Mouse (Mus musculus) ES-E14 (cell line): Measurements from ENCODE around the gene Pex13. TPM values are rescaled to one million over a fixed set of nuclear protein-coding genes. Genes with fewer than 3 reads are reported as not detected.

Experiments
- DNase-seq: peaks from one replicate; pipeline ENCODE4 v3.0.0-alpha.2; 2013; ENCODE audit warnings: low read depth, low spot score
- H3K27ac ChIP-seq: 2 replicates; pipeline ENCODE4 v1.5.1; 2012; ENCODE audit warnings: low read depth, mild to moderate bottlenecking, low read length, moderate library complexity, mixed read lengths; ENCODE audit not compliant: poor library complexity, insufficient read depth, severe bottlenecking
- H3K36me3 ChIP-seq: 2 replicates; pipeline ENCODE4 v1.6.1; 2012; ENCODE audit warnings: mild to moderate bottlenecking, low read length, moderate library complexity, mixed read lengths; ENCODE audit not compliant: control insufficient read depth, poor library complexity, insufficient read depth, severe bottlenecking
- H3K4me1 ChIP-seq, 2 experiments: fragments of 150-350 bp in 1 of 2; sonication (generic) in 1 of 2; 2 replicates each; pipeline ENCODE4 v1.6.1; 2012; ENCODE audit warnings: low read length in 2 of 2, mild to moderate bottlenecking in 1 of 2, mixed read lengths in 1 of 2; ENCODE audit not compliant: control insufficient read depth in 2 of 2, insufficient read depth in 2 of 2, poor library complexity in 1 of 2
- H3K4me3 ChIP-seq, 2 experiments: fragments of 150-350 bp in 1 of 2; sonication (generic) in 1 of 2; 2 replicates each; pipeline ENCODE4 v1.5.1; 2012; ENCODE audit warnings: low read length in 2 of 2, low read depth in 1 of 2, mild to moderate bottlenecking in 1 of 2, mixed read lengths in 1 of 2; ENCODE audit not compliant: insufficient read depth in 1 of 2, poor library complexity in 1 of 2, severe bottlenecking in 1 of 2
- H3K9ac ChIP-seq: 2 replicates; pipeline ENCODE4 v1.6.1; 2012; ENCODE audit warnings: low read depth, mild to moderate bottlenecking, low read length, mixed read lengths; ENCODE audit not compliant: poor library complexity, insufficient read depth, severe bottlenecking
- H3K9me3 ChIP-seq: fragments of 150-350 bp; sonication (generic); 2 replicates; pipeline ENCODE4 v1.6.1; 2012; ENCODE audit warnings: low read depth, mild to moderate bottlenecking, low read length; ENCODE audit not compliant: control insufficient read depth, insufficient read depth
- CHD2 ChIP-seq: IDR thresholded peaks from 2 replicates; pipeline ENCODE4 v1.6.1; 2014; ENCODE audit warnings: mild to moderate bottlenecking, low read depth, low read length, inconsistent platforms
- HCFC1 ChIP-seq: IDR thresholded peaks from 2 replicates; pipeline ENCODE4 v1.6.1; 2012; ENCODE audit warnings: low read length, inconsistent platforms, borderline replicate concordance; ENCODE audit not compliant: insufficient read depth
- MAFK ChIP-seq: IDR thresholded peaks from 2 replicates; pipeline ENCODE4 v1.6.1; 2014; ENCODE audit warnings: mild to moderate bottlenecking, low read depth, low read length, inconsistent platforms; ENCODE audit not compliant: insufficient read depth
- ZC3H11A ChIP-seq: IDR thresholded peaks from 2 replicates; pipeline ENCODE4 v1.6.1; 2012; ENCODE audit warnings: low read depth, mild to moderate bottlenecking, inconsistent platforms, low read length, borderline replicate concordance
- ZNF384 ChIP-seq: IDR thresholded peaks from 2 replicates; pipeline ENCODE4 v1.6.1; 2012; ENCODE audit warnings: low read depth, low read length, inconsistent platforms
- in situ Hi-C, 2 experiments: fragments of 600-800 bp; cut with MboI; formaldehyde crosslinking; loops; one replicate each; pipeline ENCODE4 v1.15.1; 2025; ENCODE audit warnings: low sequenced_read_pairs in 2 of 2, inconsistent platforms in 1 of 2; ENCODE audit not compliant: unreplicated experiment in 2 of 2
- total RNA-seq: library from RNA; depleted of rRNA; stranded (reverse); fragments of 300-350 nt; gene quantifications from 2 replicates; pipeline ENCODE4 v1.2.3, GENCODE M21; 2012

Pex13 gene
- total RNA-seq, 1 experiment, result 60.8 TPM

GRCm38 (mm10) chr11:23676100-23676499 lies 10.3 kb upstream of the Pex13 start:
- Histone ChIP-seq H3K9me3 (no peaks in the 10 kb centered on the region), H3K36me3 (peaks cover 13% of the 10 kb centered on the region), H3K4me3 (no peak overlapping the region), H3K27ac (no peak overlapping the region), H3K4me1 (peaks cover 0 to 2% of the 10 kb centered on the region in 2 experiments; a peak in 1 of 4 replicates), H3K9ac (no peak overlapping the region)
- in situ Hi-C loops, result loop anchor here in 1 of 2 experiments (10.0 kb wide), 1 partner anchor 279 kb away; no protein-coding TSS in a partner anchor
- no peak for TF ChIP-seq MAFK
- no peak for TF ChIP-seq ZC3H11A
- no peak for TF ChIP-seq HCFC1
- no peak for TF ChIP-seq CHD2
- TF ChIP-seq ZNF384, result no peak
- DNase-seq, result no peak

- Histone ChIP-seq H3K4me3 (no peak overlapping the region), H3K36me3 (peaks cover 6% of the 10 kb centered on the region), H3K9ac (no peak overlapping the region)
Observed at GRCm38 (mm10) chr11:23672256-23672749, 6.5 kb upstream of the Pex13 start.

GRCm38 (mm10) chr11:23667128-23667527 lies 1.4 kb upstream of the Pex13 start:
- H3K4me3 ChIP-seq, result peak overlapping the region; percentile 25 to 97; a peak in 3 of 4 replicates
- TF ChIP-seq MAFK (no peak), HCFC1 (no peak), ZC3H11A (no peak), CHD2 (no peak), ZNF384 (no peak)
- H3K36me3 ChIP-seq, result peaks cover 2% of the 10 kb centered on the region; the same call in 1 of the 2 replicates
- in situ Hi-C loops, result no loop called here
- H3K27ac ChIP-seq, result no peak overlapping the region
- H3K9me3 ChIP-seq, result no peaks in the 10 kb centered on the region
- no peak for DNase-seq
- peaks cover 2 to 3% of the 10 kb centered on the region in 2 experiments for H3K4me1 ChIP-seq
- H3K9ac ChIP-seq, result peak overlapping the region; percentile 31; the same call in 1 of the 2 replicates

More at GRCm38 (mm10) chr11:23672256-23672749, 6.5 kb upstream of the Pex13 start:
- no peak for TF ChIP-seq ZNF384
- no peak for DNase-seq
- Histone ChIP-seq H3K9me3 (no peaks in the 10 kb centered on the region), H3K4me1 (no peaks in the 10 kb centered on the region), H3K27ac (no peak overlapping the region)
- in situ Hi-C loops, result loop anchor here in 1 of 2 experiments (10.0 kb wide), 1 partner anchor 282 kb away; no protein-coding TSS in a partner anchor

GRCm38 (mm10) chr11:23666526-23666925 lies 767 bp upstream of the Pex13 start:
- H3K27ac ChIP-seq, result peak overlapping the region; percentile 89; the same call in 1 of the 2 replicates
- H3K4me1 ChIP-seq, result peaks cover 2 to 3% of the 10 kb centered on the region in 2 experiments
- H3K9me3 ChIP-seq, result no peaks in the 10 kb centered on the region
- in situ Hi-C loops, result no loop called here
- peak overlapping the region; percentile 92 to 97 for H3K4me3 ChIP-seq
- H3K36me3 ChIP-seq, result peaks cover 2% of the 10 kb centered on the region; the same call in 1 of the 2 replicates
- peak overlapping the region; percentile 86 for H3K9ac ChIP-seq
- DNase-seq, result no peak
- TF ChIP-seq ZNF384 (no peak), HCFC1 (peak; percentile 2; the same call in 1 of the 2 replicates), MAFK (no peak)

GRCm38 (mm10) chr11:23665311-23665786 lies 410 bp downstream of the Pex13 start, which contains the start of gene Pus10:
TSS of gene Pus10 (plus strand) at chr11:23665674.
- no peak for DNase-seq
- peak within 1 kb of the TSS; percentile 86 for H3K9ac ChIP-seq
- no peaks in the 10 kb centered on the region for H3K9me3 ChIP-seq
- TF ChIP-seq CHD2 (no peak), ZNF384 (no peak), HCFC1 (no peak), MAFK (no peak), ZC3H11A (no peak)
- H3K27ac ChIP-seq, result peak within 1 kb of the TSS; percentile 89
- peaks cover 2 to 5% of the 10 kb centered on the region in 2 experiments for H3K4me1 ChIP-seq
- in situ Hi-C loops, result no loop called here
- peaks cover 2% of the 10 kb centered on the region; the same call in 1 of the 2 replicates for H3K36me3 ChIP-seq
- H3K4me3 ChIP-seq, result peak within 1 kb of the TSS; percentile 92 to 97
